Mouse (Mus musculus) liver, embryonic 13.5 days (tissue): ENCODE data around the gene Narfl. TPM values are rescaled to one million over a fixed set of nuclear protein-coding genes. Genes with fewer than 3 reads are reported as not detected.

Experiments
- ATAC-seq: fragments of 200-750 bp; cut with Nextera tagmentation; 2 replicates; pipeline ENCODE4 v1.8.0; 2017; ENCODE audit warnings: low read depth, mild to moderate bottlenecking, moderate number of reproducible peaks, moderate library complexity
- DNase-seq: peaks from one replicate; pipeline ENCODE4 v3.0.0; 2022
- H3K27ac ChIP-seq: fragments of 300-500 bp; sonication (generic); 2 replicates; pipeline ENCODE4 v1.5.1; 2015; ENCODE audit warnings: moderate library complexity, mild to moderate bottlenecking, inconsistent platforms
- H3K27me3 ChIP-seq: fragments of 300-500 bp; sonication (generic); 2 replicates; pipeline ENCODE4 v1.6.1; 2015; ENCODE audit warnings: mild to moderate bottlenecking, inconsistent platforms
- H3K36me3 ChIP-seq: fragments of 300-500 bp; sonication (generic); 2 replicates; pipeline ENCODE4 v1.6.1; 2015; ENCODE audit warnings: mild to moderate bottlenecking, inconsistent platforms
- H3K4me1 ChIP-seq: fragments of 300-500 bp; sonication (generic); replicated peaks from 2 replicates; pipeline ENCODE4 v1.6.1; 2015; ENCODE audit warnings: inconsistent platforms
- H3K4me2 ChIP-seq: fragments of 300-500 bp; sonication (generic); 2 replicates; pipeline ENCODE4 v1.6.1; 2015; ENCODE audit warnings: inconsistent platforms, mild to moderate bottlenecking, moderate library complexity
- H3K4me3 ChIP-seq: fragments of 300-500 bp; sonication (generic); replicated peaks from 2 replicates; pipeline ENCODE4 v1.5.1; 2015; ENCODE audit warnings: mild to moderate bottlenecking, inconsistent platforms
- H3K9ac ChIP-seq: fragments of 300-500 bp; sonication (generic); 2 replicates; pipeline ENCODE4 v1.6.1; 2015; ENCODE audit warnings: mild to moderate bottlenecking, inconsistent platforms
- H3K9me3 ChIP-seq: fragments of 300-500 bp; sonication (generic); replicated peaks from 2 replicates; pipeline ENCODE4 v1.6.1; 2016; ENCODE audit warnings: inconsistent platforms
- WGBS: fragments of 180-500 bp; shearing (Covaris S2); methylation state at CpG from one replicate; pipeline ENCODE4 v1.1.7; 2015; ENCODE audit not compliant: insufficient replicate concordance; 5-methylcytosine and 5-hydroxymethylcytosine counted together
- polyA plus RNA-seq: library from polyadenylated mRNA; unstranded; fragments of >200 nt; fragmentation: Nextera tagmentation; extraction: Ambion mirVana; gene quantifications from 2 replicates; pipeline ENCODE4 v1.2.1, GENCODE M21; 2015

Narfl gene
- polyA plus RNA-seq, 1 experiment from 2014 or later = 16.4 TPM

DNA sequence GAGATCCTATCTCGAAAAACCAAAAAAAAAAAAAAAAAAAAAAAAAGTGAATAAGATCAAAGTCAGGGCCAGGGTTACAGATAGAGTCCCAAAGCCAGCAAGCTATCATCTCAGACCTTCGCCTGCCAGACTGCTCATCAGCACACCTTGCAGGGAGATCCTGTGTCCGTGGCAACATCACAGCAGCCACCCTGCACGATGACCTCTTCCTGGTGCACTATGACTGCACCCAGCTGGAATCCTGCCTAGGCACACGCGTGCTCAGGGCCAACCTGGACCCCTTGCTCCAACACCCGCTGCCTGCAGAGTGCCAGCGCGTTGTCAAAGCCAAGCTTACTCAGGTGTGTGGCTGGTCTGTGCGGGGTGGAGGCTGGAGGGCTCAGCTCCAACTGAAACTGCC, 29.3 kb upstream of the Narfl start:
- no peak overlapping the region for H3K27ac ChIP-seq
- no peak for ATAC-seq
- 50% methylated on average over 10 of the region's 10 CpGs for WGBS

DNA sequence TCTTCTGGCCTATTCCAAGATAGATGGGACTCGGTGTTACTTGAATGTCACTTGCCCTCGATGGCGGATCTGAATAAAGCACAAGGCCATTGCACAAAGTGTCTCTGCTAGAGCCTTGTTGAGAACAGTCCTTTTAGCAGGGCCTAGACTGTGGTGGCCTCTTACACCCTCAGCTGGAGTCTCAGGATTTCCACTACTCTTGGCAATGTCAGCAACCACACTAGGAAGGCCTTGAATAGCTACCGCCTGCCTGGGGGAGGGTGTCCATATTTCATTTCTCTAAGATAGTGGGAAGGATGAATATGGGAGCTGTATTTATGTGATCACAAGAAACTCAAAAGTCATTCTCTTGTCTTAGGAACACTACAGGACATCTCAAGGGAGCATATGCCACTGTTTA, 25.3 kb upstream of the Narfl start:
- ATAC-seq (no peak), DNase-seq (no peak)
- Histone ChIP-seq H3K9ac (no peak overlapping the region), H3K4me1 (no peaks in the 10 kb centered on the region), H3K9me3 (no peaks in the 10 kb centered on the region), H3K4me2 (no peak overlapping the region), H3K27me3 (0 out of 2 replicates have a peak, but pooled peaks cover 3% of the 10 kb centered on the region), H3K36me3 (no peaks in the 10 kb centered on the region), H3K27ac (no peak overlapping the region), H3K4me3 (no peak overlapping the region)
- 75% methylated on average over 4 of the region's 4 CpGs for WGBS

More for the DNA sequence above, 29.3 kb upstream of the Narfl start:
- Histone ChIP-seq H3K36me3 (no peaks in the 10 kb centered on the region), H3K4me3 (no peak overlapping the region), H3K4me1 (no peaks in the 10 kb centered on the region), H3K9ac (no peak overlapping the region), H3K9me3 (no peaks in the 10 kb centered on the region), H3K27me3 (0 out of 2 replicates have a peak, but pooled peaks cover 1% of the 10 kb centered on the region), H3K4me2 (no peak overlapping the region)
- DNase-seq = no peak

DNA sequence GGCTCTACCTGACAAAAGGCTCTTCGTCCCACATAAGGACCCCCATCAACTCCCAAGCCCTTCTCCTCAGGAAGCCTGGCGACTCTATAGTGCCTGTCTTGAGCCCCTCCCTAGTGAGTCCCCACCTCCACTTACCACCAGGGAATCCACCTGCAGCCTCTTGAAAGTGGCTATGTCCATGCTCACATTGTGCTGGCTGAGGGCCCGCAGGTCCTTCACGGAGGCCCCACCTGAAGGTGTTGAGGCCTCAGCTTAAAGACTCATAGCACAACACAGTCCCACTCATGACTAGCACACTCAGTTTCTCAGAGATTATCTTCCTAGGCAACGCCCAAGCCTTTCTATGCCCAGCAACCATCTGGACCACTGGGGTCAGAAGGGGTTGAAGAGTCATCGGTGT, 24.3 kb upstream of the Narfl start:
- H3K27ac ChIP-seq = no peak overlapping the region
- DNase-seq (no peak), ATAC-seq (no peak)
- H3K9me3 ChIP-seq = no peaks in the 10 kb centered on the region
- H3K4me2 ChIP-seq = no peak overlapping the region
- H3K27me3 ChIP-seq = 0 out of 2 replicates have a peak, but pooled peaks cover 5% of the 10 kb centered on the region
- 62% methylated on average over 6 of the region's 6 CpGs for WGBS
- H3K4me1 ChIP-seq = no peaks in the 10 kb centered on the region
- no peak overlapping the region for H3K4me3 ChIP-seq
- H3K9ac ChIP-seq = no peak overlapping the region
- no peaks in the 10 kb centered on the region for H3K36me3 ChIP-seq

DNA sequence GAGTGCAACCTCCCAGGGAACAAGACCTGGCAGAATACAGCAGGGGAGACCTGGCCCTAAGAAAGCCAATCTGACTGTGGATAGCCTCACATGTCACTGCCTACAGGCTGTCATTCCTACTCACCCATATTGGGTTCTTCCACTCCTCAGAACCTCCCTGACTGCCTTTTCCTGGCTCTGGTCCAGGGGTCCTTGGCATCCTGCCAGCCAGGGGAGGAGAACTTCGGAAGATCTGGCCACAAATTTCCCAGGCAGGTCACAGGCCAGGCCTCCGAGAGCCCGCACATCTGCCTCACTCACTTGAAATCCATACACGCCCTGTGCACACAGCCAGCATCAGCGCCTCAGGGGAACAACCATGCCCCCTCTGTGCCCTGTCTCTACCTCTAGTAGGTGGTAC, 22.1 kb upstream of the Narfl start:
- 50% methylated on average over 5 of the region's 5 CpGs for WGBS

DNA sequence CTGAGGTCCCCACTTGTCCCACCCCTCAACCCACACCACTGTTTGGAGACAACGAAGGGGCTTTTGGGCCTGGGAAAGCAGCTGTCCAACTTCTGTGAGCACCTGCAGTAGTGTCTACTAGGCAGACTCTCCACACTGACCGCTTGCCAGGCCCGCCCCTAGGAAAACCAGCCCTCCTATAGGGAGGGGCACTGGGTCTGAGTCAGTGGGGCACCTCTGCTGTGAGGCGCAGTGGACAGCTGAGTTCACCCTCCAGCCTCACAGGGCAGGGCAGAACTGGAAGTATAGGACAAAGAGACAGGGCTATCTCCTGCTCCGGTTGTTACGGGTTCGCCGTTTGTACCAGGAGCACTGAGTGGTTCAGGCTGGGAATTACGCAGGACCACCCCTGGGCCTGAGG, 19.3 kb upstream of the Narfl start, which contains the start of gene Msln:
Gene Msln (minus strand): TSS at position 138 of the 400 bp plus-strand sequence.
- no peak within 1 kb of the TSS for H3K27ac ChIP-seq
- no peaks in the 10 kb centered on the region for H3K4me1 ChIP-seq
- no peaks in the 10 kb centered on the region for H3K9me3 ChIP-seq
- WGBS = 72% methylated on average over 9 of the region's 9 CpGs
- H3K27me3 ChIP-seq = 0 out of 2 replicates have a peak, but pooled peaks cover 5% of the 10 kb centered on the region
- ATAC-seq (no peak), DNase-seq (no peak)
- no peak within 1 kb of the TSS for H3K4me2 ChIP-seq
- no peaks in the 10 kb centered on the region for H3K36me3 ChIP-seq
- no peak within 1 kb of the TSS for H3K9ac ChIP-seq
- H3K4me3 ChIP-seq = no peak within 1 kb of the TSS

More for the DNA sequence above, 22.1 kb upstream of the Narfl start:
- H3K4me3 ChIP-seq = no peak overlapping the region
- ATAC-seq (no peak), DNase-seq (no peak)
- H3K27me3 ChIP-seq = 0 out of 2 replicates have a peak, but pooled peaks cover 5% of the 10 kb centered on the region
- no peaks in the 10 kb centered on the region for H3K9me3 ChIP-seq
- H3K4me2 ChIP-seq = no peak overlapping the region
- H3K9ac ChIP-seq = no peak overlapping the region
- no peak overlapping the region for H3K27ac ChIP-seq
- H3K36me3 ChIP-seq = no peaks in the 10 kb centered on the region
- no peaks in the 10 kb centered on the region for H3K4me1 ChIP-seq

DNA sequence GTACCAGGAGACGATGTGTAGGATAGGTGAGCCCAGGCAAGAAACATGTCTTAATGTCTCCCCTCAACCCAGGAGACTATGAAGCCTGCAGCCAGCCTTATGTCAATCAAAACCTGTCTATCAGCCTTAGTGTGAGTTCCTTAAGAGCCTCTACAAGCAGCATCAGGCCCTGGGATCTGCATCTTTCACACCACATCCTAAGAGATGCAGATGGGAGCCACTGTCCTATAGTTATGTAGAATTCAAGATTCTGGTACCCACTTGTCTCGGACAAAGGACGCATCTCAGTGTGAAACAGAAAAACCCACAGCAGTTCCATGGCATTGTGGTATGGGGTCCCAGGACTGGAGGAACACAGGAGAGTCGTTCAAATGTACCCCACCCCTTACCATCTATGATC, 18.5 kb upstream of the Narfl start:
- ATAC-seq = no peak
- no peak for DNase-seq
- Histone ChIP-seq H3K9ac (no peak overlapping the region), H3K4me2 (no peak overlapping the region), H3K9me3 (no peaks in the 10 kb centered on the region), H3K27ac (no peak overlapping the region), H3K36me3 (no peaks in the 10 kb centered on the region), H3K4me1 (no peaks in the 10 kb centered on the region), H3K27me3 (0 out of 2 replicates have a peak, but pooled peaks cover 3% of the 10 kb centered on the region), H3K4me3 (no peak overlapping the region)
- WGBS = 57% methylated on average over 4 of the region's 4 CpGs

DNA sequence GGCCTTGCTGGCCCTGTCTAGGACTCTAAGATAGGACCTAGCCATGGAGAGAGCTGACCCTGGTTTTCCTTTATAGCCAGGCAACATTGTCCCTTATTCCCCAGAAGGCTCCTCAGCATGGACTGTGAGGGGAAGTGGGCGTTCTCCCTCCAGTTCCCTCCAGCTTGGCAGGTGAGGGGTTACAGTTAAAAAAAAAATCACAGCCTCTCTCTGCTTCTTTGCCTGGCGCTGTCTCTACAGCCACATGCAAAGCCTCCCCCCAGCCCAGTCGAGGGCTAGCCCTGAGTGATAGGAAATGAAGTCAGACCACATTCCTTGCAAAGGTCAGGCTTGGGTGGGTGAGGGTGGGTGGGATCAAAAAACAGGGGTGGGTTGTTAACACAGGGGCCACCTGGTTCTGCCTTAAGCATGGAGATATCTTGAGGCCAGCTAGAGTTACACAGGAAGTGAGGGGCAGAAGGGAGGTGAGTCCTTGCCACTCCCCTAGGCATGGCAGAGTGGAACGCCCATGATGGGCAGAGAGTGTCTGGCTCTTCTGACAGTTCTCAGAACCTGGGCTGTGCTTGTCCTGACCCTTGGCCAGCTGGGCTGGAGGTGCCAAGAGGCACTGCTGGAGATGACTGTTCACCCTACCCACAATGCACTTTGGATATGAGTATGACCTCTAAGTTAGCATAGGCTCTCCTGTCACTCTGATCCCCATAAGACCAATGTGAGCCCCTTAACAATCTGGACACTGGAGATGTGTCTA, 17.8 kb upstream of the Narfl start:
- 22% methylated on average over 4 of the region's 4 CpGs for WGBS
- no peak overlapping the region for H3K4me2 ChIP-seq
- no peak for ATAC-seq
- 0 out of 2 replicates have a peak, but pooled peaks cover 3% of the 10 kb centered on the region for H3K27me3 ChIP-seq
- H3K9me3 ChIP-seq = no peaks in the 10 kb centered on the region
- no peak overlapping the region for H3K9ac ChIP-seq
- no peak overlapping the region for H3K4me3 ChIP-seq
- no peak for DNase-seq
- no peak overlapping the region for H3K27ac ChIP-seq
- H3K36me3 ChIP-seq = no peaks in the 10 kb centered on the region
- no peaks in the 10 kb centered on the region for H3K4me1 ChIP-seq

DNA sequence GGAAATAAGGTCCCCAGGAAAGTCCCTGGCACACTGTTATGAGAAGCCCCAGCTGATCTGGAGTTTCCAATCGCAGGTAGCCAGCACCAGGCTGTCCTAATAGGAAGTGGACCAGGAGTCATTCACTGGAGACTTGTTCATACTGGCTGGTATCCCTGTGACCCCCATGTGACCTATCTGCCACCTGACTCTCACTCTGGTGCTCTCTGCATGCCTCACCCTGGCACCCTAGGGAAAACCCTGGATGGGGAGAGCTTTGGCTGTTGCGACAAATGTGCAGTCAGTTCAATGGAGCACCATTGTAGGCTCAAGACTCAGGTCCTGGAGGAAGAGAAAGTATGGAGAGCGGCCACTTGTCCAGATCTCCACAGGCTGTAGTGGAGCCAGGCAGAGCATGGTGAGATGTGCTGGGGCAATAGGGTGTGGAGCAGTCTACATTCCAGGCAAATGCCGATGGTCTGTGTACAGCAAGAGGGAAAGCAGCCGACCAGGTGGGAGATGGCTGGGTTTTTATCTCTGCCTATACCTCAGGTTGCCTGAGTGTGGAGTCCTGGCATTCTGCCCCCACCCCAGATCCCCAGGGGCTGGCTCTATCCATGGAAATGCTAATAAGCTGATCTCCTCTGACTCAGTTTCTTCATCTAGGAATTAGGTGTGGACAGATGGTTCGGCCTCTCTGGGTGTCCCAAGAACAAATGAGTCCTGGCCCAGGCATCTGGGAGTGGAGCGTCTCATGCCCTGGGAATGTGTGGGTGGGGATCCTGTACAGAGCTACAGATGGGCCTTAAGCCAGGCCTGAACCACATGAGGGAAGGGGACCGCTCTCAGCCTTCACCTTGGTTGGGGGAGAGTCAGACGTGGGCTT, 17.0 kb upstream of the Narfl start:
- no peaks in the 10 kb centered on the region for H3K4me1 ChIP-seq
- no peaks in the 10 kb centered on the region for H3K9me3 ChIP-seq
- H3K4me3 ChIP-seq = no peak overlapping the region
- WGBS = 63% methylated on average over 9 of the region's 9 CpGs
- 0 out of 2 replicates have a peak, but pooled peaks cover 3% of the 10 kb centered on the region for H3K27me3 ChIP-seq
- no peaks in the 10 kb centered on the region for H3K36me3 ChIP-seq
- H3K4me2 ChIP-seq = no peak overlapping the region
- no peak overlapping the region for H3K27ac ChIP-seq
- no peak for ATAC-seq
- DNase-seq = no peak
- no peak overlapping the region for H3K9ac ChIP-seq

DNA sequence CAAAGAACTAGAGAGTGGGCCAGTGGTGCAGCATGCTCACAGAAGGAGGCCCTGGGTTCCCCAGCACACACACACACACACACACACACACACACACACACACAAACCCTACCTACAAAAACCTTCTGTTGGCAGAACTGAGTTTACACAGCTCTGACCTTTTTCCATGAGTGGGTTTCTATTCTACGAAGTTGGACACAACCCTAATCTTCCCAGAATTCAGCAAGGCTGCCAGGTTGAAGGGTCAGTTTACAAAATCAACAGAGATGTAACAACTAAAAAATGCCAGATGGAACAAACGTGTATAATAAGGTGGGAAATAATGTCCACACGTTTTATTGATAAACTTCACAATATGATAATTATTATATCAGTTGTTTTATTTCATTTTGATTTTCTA, 15.9 kb upstream of the Narfl start:
- ATAC-seq (no peak), DNase-seq (no peak)
- H3K36me3 ChIP-seq = no peaks in the 10 kb centered on the region
- H3K9ac ChIP-seq = no peak overlapping the region
- H3K4me2 ChIP-seq = no peak overlapping the region
- H3K27me3 ChIP-seq = 0 out of 2 replicates have a peak, but pooled peaks cover 3% of the 10 kb centered on the region
- H3K27ac ChIP-seq = no peak overlapping the region
- whole genome bisulfite sequencing = 52% methylated on average over 3 of the region's 3 CpGs
- no peaks in the 10 kb centered on the region for H3K4me1 ChIP-seq
- no peaks in the 10 kb centered on the region for H3K9me3 ChIP-seq
- no peak overlapping the region for H3K4me3 ChIP-seq

DNA sequence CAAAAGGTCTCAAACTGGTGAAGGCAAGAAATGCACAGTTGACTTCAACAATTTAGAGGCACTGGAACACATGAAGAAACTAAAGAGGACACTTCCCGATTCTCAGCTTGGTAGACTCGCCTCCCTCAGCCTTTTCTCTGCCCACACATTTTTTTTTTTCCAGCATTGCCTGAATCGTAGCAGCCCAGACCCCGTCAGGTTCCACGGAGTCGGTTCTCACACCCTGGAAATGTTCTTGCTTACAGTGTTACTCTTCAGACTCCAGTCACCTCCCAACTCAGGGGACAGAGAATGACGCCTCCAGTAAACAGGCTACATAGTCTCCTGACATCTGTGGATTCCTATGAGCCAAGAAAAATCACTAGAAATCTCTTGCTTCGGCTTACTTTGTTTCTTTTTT, 13.4 kb upstream of the Narfl start:
- DNase-seq = no peak
- Histone ChIP-seq H3K9me3 (no peaks in the 10 kb centered on the region), H3K4me2 (no peak overlapping the region), H3K4me3 (no peak overlapping the region), H3K36me3 (no peaks in the 10 kb centered on the region), H3K9ac (no peak overlapping the region), H3K27ac (no peak overlapping the region), H3K27me3 (no peaks in the 10 kb centered on the region), H3K4me1 (no peaks in the 10 kb centered on the region)
- 51% methylated on average over 8 of the region's 8 CpGs for WGBS
- ATAC-seq = no peak

DNA sequence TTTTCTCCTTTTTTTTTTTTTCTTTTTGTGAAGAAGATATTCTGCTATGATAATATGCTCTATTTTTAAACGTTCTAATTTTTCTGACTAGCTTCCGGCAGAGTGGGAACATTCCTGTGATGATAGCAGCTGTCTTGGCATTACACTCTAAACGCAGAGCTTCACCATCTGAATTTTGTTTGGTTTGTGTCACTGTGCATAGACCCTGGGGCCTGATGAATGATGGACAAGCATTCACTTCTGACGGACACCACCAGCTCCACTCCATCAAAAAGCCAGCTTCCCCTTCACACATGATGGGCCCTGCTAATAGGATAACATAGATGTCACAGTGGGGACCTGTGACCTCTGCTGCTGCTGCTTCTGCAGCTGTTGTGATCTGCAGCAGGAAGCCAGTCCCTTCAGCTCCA, 12.0 kb upstream of the Narfl start:
- DNase-seq (no peak), ATAC-seq (no peak)
- no peaks in the 10 kb centered on the region for H3K9me3 ChIP-seq
- H3K4me2 ChIP-seq = no peak overlapping the region
- no peaks in the 10 kb centered on the region for H3K4me1 ChIP-seq
- H3K27ac ChIP-seq = no peak overlapping the region
- H3K4me3 ChIP-seq = no peak overlapping the region
- WGBS = 43% methylated on average over 4 of the region's 4 CpGs
- no peaks in the 10 kb centered on the region for H3K36me3 ChIP-seq
- H3K27me3 ChIP-seq = peaks cover 6% of the 10 kb centered on the region; the same call in 1 of the 2 replicates
- no peak overlapping the region for H3K9ac ChIP-seq
